Mouse (Mus musculus) brain, adult 2 months (tissue): ENCODE data around the gene Cacna2d3.

Source experiments
- DNase-seq: peaks from one replicate; pipeline ENCODE4 v3.0.0; 2011; ENCODE audit warnings: low read depth, low spot score

The Cacna2d3 gene

DNA sequence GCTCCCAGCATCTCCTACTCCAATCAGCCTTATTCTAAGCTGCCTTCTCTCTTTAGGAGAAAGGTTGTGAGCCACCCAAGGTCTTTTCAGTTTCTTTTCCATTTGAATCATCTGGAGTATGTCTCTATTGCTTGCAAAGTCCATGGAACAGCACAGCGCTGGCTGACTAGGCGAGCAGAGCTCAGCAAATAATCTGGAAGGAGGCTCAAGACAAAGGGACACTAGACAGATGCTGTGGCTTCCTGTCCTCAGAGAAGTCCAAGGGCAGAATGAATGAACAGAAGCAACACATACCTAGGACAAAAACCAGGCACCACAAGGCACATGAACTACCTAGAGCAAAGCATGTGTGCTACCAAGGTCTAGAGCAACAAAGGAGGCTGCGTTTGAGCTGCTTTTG, 328.8 kb downstream of the Cacna2d3 start:
- DNase-seq: no peak

DNA sequence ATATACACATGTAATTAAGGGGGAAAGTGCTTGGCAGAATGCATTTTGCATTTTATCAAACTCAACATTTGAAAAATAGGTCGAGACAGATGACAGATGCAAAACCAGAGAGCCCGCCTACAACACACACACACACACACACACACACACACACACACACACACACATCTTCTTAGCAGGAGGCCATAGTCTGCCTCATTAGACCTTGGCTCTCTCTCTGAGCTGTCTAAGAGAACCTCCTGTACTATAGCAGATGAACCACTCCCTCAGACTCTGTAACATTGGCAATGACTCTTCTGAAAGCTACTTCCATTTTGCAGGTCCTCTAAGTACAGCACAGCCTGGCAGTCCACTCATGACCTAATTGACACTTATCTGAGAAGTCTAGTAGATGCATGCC, 330.2 kb downstream of the Cacna2d3 start:
- DNase-seq: peak; percentile 17

DNA sequence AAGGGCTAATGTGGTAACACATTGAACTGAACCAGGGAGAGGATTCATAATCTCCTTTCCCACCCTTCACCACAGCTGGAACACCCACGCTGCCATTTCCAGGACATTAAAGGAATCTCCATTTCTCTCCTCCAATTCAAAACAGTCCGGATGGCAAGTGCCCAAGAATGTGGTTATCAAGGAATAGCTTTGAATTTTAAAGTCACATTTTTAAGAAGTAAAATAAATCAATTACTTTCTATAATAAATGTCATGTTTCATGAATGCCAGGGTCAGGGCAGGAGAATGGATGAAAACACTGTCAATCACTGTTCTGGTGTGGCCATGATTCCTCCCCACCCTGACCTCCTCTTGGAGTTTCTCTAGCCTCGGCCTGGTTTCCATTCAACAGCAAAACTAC, 333.9 kb downstream of the Cacna2d3 start:
- DNase-seq: no peak

DNA sequence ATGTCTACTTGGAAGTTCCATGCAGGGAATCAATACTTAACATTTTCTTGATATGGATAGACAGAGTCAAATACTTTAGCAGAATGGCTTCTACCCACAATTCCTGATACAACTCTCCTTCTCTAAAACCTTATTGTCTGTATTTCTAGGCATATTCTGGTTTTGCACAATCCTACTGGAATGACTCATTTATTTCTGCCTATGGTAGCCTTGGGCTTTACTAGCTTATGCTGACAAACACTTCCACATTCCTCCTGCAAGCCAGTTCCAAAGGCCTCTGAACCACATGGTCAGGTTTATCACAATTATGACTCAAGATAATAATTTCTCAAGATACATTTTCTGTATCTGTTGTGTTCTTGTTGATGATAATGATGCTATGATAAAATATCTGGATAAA, 336.2 kb downstream of the Cacna2d3 start:
- no peak for DNase-seq

DNA sequence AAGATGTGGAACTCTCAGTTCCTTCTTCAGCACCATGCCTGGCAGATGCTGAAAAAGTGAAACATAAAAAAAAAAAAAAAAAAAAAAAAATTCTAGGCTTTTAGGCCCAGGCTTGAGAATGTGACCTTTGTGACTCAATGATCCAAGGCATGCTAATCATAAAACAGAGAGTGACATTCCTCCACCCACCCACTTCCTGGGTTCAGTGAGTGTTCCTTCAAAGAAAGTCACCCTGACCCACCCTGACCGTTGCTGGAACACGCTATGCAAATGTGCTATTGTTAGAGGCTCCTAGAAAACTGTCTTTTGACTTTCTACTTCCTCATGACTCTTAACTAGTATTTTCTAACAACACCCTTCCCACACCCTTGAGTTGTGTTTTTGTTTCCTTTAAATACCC, 338.9 kb downstream of the Cacna2d3 start:
- no peak for DNase-seq

DNA sequence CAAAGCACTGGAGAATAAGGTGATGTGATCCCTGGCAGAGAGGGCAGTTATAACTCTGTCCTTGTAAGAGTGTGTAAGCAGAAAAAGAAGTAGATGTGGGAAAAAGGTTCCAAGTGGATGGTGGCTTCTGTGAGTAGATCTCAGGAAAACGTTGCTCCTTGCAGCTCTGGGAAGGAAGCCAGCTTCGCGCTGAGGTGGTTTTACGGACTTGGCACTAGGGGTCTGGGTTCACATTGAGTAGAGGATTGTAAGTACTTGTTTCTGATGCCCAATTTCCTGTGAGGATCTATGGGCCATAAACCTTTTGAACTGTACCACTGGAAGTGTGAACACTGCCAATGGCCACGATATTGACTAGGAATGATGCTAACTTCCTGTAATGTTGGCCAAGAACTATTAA, 354.8 kb downstream of the Cacna2d3 start:
- no peak for DNase-seq

DNA sequence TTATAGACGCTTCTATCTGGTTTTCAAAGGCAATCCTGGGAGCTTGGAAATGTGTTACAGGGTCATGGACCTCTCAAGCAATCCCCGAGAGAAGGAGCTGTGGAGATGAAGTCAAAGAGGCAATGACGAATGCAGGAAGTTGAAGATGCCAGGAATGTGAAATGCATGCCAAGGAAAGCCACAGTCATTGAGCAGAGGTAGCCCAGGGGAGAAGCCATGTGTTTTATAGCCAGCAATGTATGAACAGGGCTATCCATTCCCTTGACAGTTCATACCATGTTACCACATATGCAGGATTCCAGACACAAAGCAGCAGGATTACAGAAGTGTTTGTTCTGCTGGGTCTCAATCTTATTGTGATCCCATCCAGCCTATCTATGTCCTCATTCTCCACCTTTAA, 359.2 kb downstream of the Cacna2d3 start:
- DNase-seq: no peak

DNA sequence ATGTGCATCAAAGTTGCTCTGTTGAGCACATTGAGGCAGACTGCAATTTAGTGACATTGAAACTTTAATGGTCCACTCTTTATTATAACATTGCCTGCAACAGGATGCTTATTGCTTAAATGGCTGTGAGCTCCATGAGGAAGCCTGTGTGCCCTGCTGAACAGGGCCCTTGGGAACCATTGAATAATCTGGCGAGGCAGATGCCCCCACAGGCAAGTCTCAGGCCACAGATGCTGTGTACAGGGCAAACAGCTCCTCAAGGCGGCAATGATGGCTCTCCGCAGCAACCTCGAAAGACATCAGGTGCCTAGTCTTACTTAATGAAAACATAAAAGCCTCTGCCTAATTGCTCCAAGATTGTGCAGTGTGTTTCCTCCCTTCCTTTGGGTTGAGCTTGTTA, 371.0 kb downstream of the Cacna2d3 start:
- DNase-seq: no peak

DNA sequence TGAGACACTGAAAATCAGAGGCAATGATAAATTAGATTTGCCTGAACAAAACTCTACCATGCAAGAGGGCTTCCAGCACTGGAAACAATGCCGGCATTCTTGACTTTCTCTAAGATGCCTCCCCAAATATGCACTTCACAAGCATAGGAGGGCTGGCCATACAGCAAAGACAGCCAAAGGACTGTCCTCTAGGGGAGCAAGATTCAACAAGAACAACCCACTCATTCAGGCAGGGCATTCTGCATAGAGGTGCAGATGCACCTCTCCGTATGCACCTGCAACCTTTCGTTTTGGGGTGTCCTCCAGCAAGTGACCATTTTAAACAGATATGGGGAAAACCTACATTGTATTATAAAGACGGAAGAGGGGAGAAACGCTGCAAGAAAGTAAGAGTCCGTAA, 380.1 kb downstream of the Cacna2d3 start:
- DNase-seq: no peak

DNA sequence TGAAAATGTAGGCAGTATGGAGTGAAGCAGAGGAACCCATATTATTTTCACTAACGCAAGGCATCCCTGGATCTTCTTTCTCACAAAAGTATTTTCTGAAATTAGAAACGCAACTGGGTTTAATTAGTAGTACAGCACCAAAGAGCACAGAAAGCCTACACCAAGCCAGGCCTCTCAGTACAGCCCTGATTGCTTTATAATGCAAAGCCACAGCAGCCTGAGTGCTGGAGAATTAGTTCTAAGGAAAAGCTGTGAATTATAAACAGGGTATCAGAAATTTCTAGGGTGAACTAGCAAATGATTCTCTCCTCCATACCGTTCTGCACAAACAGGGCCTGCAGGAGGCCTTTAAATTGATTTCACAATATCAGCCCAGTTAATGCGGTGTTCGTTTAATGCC, 380.9 kb downstream of the Cacna2d3 start:
- no peak for DNase-seq

DNA sequence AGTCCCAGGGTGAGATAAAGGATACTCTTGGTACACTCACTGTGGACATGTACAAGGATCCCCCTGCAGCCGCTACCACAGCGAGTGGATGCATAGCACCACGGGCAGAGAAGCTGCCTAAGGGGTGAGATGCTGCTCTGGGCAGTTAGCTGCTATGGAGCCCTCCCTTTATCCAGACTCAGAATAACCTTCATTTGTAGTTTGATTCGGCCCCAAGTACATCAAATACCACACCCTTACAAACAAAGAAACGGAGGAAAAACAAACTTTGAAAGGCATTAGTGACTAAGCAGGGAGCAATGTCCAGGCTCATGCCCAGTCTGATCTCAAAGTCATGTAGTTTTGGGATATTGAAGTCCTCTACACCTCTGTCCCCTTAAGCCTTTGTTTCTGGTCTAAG, 386.8 kb downstream of the Cacna2d3 start:
- DNase-seq: no peak

DNA sequence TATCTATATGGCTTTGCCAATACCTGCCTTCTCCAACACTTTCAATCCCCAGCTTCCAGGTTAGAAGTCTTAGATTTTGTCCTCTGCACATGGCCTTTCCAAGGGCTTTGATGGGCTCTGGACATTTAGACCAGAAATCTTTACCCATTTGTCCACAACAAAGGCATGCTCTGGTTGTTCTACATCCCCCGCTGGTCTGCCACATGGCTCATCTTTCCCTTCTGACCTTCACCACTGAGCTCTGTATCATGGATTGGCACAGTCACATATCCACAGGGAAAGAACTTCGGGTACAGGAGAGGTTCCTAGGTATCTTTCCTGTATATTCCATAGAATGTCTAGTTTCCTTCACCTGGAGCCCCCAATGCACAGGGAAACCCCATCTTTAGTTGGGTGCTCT, 387.4 kb downstream of the Cacna2d3 start:
- DNase-seq: peak; percentile 90

DNA sequence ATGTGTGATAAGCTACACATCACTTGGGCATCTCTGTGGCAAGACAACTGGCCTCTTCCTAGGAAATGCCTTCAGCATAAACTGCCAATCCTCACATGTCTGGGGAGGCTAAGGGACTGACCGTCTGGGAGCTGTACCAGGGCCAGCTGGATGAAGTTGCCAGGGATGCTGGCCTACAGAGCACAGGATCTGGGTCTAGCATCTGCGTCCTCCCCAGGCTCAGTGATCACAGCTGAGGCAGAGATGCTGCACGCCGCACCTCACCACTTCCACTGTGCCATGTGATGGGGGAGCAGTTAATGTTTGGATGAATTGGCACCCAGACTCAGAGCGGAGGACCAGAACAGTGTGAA, 397.3 kb downstream of the Cacna2d3 start:
- peak; percentile 90 for DNase-seq

DNA sequence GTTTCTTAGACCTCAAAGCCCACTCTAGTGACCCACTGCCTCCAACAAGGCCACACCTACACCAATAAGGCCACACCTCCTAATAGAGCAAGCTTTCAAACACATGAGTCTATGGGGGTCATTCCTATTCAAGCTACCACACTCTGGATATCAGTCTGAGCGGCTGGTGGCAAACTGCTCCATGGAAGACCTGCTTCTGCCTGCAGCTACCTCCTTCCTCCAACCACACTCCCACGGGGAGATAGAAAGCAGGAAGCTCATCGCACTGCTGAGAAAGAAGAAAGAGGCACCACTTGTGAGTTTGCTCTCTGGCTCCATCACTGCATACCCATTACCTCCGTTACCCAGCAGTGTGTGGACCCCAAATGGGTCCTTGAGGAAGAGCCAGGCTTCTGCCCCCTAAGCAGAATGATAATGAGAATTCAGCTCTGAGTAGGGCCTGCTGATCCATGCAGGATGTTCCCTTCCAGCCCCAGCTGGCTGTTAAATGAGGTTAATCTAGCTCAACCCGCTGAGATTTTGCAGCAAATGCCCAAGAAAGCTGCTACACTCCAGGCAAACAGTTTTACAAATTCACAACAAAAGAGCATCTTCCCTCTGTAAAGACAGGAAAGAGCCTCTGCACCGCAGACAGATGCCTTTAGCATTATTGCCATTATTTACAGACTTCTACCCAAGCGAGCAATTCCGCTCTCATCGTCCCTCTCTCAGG, 397.8 kb downstream of the Cacna2d3 start:
- DNase-seq: peak; percentile 33

DNA sequence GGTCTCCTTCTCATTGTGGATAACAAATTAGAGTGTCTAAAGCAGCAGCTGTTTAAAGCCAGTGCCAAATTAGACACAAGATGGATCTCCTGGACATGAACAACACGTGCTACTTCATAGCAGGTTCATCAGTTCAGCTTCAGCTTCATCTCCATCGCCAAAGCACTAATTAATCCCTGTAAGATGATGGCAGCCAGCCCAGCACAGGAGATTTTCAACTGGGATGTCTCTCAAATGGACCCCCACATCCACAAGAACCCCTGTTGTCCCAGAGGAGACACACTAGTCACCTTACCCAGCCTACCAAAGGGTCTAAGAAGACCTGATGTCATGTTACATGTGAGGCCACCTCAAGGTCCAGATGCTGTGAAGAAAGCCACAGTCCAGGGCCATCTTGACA, 408.2 kb downstream of the Cacna2d3 start:
- DNase-seq: no peak

DNA sequence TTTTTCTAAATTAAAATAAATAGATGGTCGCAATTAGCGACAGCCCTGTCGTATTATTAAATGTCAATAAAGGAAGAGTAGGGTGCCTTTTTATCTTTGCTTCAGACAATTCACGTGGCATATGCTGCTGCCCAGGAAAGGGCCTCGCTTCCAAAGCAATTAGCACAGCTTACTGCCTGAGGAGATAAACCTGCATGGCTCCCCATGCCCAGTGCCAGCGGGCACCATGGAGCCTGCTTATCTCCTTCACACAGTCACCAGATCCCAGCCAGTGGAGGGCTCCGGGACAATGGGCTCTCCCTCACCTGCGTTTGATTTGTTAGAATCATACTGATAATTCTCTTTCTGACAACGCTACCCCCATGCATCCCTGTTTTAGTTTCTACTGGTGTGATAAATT, 416.0 kb downstream of the Cacna2d3 start:
- peak; percentile 41 for DNase-seq

DNA sequence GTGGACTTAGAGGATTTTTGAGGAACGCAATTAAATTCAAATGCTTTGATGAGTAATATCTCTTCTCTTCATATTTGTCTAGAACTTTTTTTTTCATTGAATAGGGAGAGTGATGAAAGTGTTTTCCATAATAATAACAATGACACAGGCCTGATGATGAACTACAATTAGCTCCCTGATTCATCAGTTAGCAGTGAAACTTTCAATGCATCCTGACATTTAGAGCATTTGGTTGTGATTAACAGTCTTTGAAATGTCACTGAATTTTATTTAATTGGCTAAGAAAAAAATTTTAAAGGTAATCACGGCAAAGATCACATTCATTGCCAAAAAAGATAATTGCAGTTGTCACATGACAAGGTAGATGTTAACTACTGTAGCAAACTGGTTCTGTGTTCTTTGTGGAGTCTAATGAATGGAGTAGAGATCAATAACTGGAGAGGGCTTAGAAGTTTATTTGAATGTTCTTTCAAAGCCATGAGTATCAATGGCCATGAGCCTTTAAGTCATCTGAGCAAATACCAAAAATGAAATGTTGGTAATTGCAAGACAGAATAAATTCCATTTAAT, 425.4 kb downstream of the Cacna2d3 start:
- DNase-seq: peak; percentile 24

DNA sequence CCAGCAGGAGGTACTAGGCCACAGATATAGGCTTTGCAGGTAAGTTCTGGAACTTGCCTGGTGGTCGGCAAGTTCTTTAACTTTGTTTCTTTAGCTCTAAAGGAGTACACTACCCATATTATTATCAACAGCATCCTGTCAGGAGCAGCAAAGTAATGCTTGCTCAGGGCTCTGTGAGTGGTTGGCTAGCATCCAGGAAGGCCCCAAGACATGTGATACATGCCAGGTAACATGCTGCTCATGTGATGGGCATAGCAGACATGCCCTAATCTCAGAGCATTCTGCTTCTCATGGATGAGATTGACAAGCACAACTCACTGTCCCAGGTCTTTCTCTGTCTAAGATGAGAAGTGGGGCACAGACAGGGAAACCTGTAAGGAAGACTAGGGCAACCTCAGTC, 442.8 kb downstream of the Cacna2d3 start:
- DNase-seq: no peak

DNA sequence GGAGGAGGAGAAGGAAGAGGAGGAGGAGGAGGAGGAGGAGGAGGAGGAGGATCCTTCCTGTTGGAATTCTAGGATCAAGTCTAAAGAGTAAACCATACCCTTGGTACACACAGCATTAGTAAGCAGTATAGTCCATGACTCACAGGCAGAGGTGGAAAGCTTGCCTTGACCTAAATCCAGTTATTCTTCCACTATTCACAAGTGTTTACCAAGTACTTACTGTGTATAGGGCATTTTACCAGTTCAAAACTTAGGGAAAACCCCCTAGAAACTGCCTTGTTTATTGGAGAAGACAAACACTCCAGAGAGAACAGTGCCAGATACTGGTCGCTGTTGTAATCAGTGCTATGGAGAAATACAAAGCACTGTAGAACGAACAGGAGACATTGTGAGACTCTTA, 443.3 kb downstream of the Cacna2d3 start:
- DNase-seq: peak; percentile 38

DNA sequence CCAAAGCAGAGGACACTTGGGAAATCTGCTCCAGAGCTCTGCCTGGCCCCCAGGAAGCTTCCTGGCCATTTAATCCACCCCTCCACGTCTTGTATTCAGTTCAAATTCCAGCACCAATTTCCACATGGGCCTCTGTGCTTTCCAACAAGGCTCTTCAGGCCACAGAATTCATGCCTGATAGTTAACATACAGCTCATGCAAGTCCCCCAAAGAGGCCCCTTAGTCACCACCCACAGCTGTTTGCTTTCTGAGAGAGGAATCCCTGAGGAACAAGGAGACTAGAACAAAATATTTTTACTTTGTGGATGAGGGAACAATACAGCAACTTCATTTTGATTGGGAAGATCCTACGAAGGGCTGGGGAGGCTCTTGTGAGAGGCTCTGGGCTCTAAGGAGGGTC, 444.0 kb downstream of the Cacna2d3 start:
- no peak for DNase-seq

DNA sequence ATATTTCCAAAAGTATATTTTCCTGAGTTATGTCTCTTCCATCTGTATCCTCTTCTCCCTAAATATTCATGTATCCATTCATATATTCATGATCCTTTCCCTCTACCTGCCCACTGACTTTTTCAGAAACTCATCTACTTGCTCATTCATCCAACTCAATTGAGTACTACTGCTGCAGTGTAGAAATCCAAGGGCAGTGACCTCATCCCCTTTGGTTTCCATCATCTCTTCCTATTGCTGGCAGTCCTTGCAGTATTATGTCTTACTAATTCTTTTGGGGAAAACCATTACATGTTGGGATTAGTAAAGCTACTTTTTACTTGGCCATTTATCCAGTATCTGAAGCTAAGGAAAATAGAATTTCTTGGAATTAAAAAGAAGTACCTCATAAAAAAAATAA, 447.8 kb downstream of the Cacna2d3 start:
- DNase-seq: no peak

DNA sequence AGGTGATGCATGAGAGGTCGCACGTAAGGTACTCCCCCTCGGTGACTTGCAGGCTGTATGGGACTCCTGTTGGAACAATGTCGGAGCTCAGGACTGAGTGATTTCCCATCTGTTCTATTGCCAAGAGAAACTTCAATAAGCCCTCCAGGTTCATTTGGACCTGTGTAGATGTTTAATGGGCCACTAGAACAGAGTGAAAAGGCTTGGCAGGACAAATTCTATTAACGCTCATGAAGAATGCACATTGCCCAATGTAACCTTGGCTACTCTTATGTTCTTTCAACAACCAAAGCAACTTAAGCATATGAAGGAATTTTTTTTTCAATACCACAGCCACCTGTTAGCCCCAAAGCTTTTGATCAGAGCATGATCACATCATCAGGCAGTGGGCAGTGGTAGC, 451.1 kb downstream of the Cacna2d3 start:
- DNase-seq: no peak

DNA sequence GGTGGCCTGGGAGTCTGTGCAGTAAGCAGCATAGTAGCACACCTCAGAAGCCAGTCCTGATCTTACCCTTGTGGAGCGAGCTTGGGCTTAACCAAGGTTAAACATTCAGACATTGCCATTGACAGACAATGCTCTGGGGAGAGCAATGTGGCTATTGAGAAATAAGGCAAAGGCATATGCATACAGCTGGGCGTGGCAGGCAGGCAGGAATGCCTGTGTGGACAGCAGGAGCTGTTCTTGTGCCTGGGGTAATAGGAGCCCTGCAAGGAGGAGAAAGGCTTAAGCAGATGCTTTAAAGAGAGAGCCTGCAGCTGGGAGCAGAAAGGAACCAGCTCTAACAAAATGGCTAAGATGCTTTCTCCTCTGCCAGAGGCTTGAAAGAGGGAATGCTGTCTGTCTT, 451.8 kb downstream of the Cacna2d3 start:
- DNase-seq: no peak

DNA sequence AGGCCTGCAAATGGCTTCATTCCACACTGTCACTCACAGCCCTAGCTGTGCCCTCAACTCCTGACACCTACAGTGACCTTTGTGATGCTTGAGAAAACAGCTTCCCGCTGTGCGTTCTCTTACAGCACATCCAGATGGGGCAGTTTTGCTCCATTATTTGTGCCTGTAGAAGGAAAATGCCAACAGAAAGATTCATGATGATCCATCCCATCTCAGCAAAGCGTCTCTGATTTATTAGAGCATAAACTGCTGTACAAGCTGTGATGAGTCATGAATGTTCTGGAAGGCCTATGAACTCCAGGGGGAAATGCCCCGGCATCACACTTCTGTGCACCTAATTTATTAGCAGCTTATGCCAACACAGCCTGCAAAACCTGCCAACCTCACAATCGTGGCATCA, 453.1 kb downstream of the Cacna2d3 start:
- peak; percentile 56 for DNase-seq
